Mouse (Mus musculus) neural tube, embryonic 12.5 days (tissue): ENCODE data around the gene Kifc3. TPM values are rescaled to one million over a fixed set of nuclear protein-coding genes. Genes with fewer than 3 reads are reported as not detected.
"Not testable (repeated sequence)": the region's sequence is repeated elsewhere in the genome, so short reads cannot be mapped to it uniquely, and the experiment has no call there.

Source experiments
- ATAC-seq: fragments of 200-750 bp; cut with Nextera tagmentation; 2 replicates; pipeline ENCODE4 v1.8.0; 2017; ENCODE audit warnings: low read depth, mild to moderate bottlenecking, moderate TSS enrichment, moderate library complexity; ENCODE audit not compliant: low FRiP score
- H3K27ac ChIP-seq: fragments of 300-500 bp; sonication (generic); 2 replicates; pipeline ENCODE4 v1.5.1; 2016
- H3K27me3 ChIP-seq: fragments of 300-500 bp; sonication (generic); replicated peaks from 2 replicates; pipeline ENCODE4 v1.6.1; 2016; ENCODE audit warnings: mild to moderate bottlenecking
- H3K36me3 ChIP-seq: fragments of 300-500 bp; sonication (generic); 2 replicates; pipeline ENCODE4 v1.6.1; 2016; ENCODE audit warnings: mild to moderate bottlenecking
- H3K4me1 ChIP-seq: fragments of 300-500 bp; sonication (generic); 2 replicates; pipeline ENCODE4 v1.6.1; 2016
- H3K4me2 ChIP-seq: fragments of 300-500 bp; sonication (generic); replicated peaks from 2 replicates; pipeline ENCODE4 v1.6.1; 2016; ENCODE audit warnings: mild to moderate bottlenecking
- H3K4me3 ChIP-seq: fragments of 300-500 bp; sonication (generic); 2 replicates; pipeline ENCODE4 v1.5.1; 2016
- H3K9ac ChIP-seq: fragments of 300-500 bp; sonication (generic); 2 replicates; pipeline ENCODE4 v1.6.1; 2016; ENCODE audit warnings: mild to moderate bottlenecking
- H3K9me3 ChIP-seq: fragments of 300-500 bp; sonication (generic); 2 replicates; pipeline ENCODE4 v1.6.1; 2016; ENCODE audit warnings: mild to moderate bottlenecking
- WGBS: fragments of 180-500 bp; shearing (Covaris S2); methylation state at CpG from one replicate; pipeline ENCODE4 v1.1.7; 2016; 5-methylcytosine and 5-hydroxymethylcytosine counted together
- polyA plus RNA-seq: library from polyadenylated mRNA; unstranded; fragments of >200 nt; fragmentation: Nextera tagmentation; extraction: Ambion mirVana; gene quantifications from 2 replicates; pipeline ENCODE4 v1.2.1, GENCODE M21; 2016

The Kifc3 gene
- polyA plus RNA-seq, 1 experiment from 2014 or later: 15.0 TPM

DNA sequence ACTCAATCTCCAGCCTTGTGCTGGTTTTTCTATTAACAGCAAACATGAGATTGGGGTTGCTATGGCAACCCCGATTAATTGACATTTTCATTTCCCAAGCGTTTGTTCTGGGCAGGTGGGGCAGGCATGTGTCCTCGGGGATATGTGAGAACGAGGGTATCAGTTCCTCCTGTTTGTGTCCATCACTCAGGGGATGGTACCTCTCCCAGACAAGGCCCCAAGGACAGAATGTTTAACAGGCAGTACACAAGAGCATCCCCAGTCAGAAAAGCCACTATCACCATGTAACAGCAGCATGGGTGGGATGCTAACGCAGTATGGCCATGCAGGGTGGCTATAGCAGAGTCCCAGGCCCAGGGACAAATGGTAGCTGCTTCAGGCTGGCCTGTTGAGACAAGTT, 27.3 kb downstream of the Kifc3 start:
- WGBS: 53% methylated on average over 5 of the region's 5 CpGs
- Histone ChIP-seq H3K36me3 (no peaks in the 10 kb centered on the region), H3K4me1 (peaks cover 12% of the 10 kb centered on the region; the same call in 1 of the 2 replicates), H3K4me2 (no peak overlapping the region), H3K4me3 (no peak overlapping the region), H3K9me3 (no peaks in the 10 kb centered on the region), H3K27ac (peak overlapping the region; percentile 50; the same call in 1 of the 2 replicates), H3K27me3 (no peaks in the 10 kb centered on the region), H3K9ac (no peak overlapping the region)
- ATAC-seq: peak; percentile 44; the same call in 1 of the 2 replicates

DNA sequence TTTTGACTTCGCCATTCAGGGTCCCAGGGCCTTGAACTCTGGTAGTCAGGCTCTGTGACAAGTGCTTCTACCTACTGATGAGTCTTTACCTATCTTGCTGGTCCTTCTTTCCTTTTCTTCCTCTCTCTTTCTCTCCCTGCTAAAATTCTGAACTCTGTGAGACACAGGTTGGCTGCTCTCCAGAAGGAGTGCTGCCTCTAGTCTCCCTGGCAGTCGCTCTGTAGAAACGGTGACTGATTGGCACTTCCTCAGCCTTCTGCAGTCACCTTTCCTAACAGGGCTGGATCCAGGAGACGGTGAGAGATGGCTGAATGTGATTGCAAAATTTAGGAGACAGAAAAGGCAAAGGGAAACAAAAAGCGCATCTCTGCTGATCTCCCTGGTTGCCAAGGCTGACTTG, 30.2 kb downstream of the Kifc3 start:
- Histone ChIP-seq H3K4me1 (peaks cover 12% of the 10 kb centered on the region), H3K36me3 (no peaks in the 10 kb centered on the region), H3K4me3 (no peak overlapping the region), H3K27me3 (no peaks in the 10 kb centered on the region), H3K9ac (no peak overlapping the region), H3K9me3 (no peaks in the 10 kb centered on the region), H3K4me2 (no peak overlapping the region), H3K27ac (no peak overlapping the region)
- no peak for ATAC-seq
- 82% methylated on average over 5 of the region's 5 CpGs for WGBS

DNA sequence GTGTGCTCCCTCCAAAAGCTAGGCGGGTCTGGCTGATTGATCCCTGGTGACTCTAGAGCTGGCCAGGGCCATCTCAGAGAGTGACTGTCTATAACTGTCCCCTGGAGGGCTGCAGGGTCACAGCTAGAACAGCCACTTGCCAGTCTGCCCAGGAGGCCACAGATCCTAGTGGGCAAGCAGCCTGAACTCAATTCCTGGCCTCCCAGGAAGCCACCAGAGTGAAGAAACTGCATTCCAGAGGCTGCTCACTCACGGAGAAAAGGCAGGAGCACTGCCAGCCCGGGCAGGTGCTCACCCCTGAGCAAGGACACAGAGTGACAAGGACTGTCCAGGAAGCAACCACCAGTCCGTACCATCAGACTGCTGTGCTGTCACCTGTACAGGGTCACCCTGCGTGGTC, 34.9 kb downstream of the Kifc3 start:
- no peak overlapping the region for H3K9ac ChIP-seq
- no peaks in the 10 kb centered on the region; the same call in none of the 2 replicates for H3K4me1 ChIP-seq
- H3K27me3 ChIP-seq: no peaks in the 10 kb centered on the region
- no peak overlapping the region for H3K27ac ChIP-seq
- ATAC-seq: no peak
- no peaks in the 10 kb centered on the region for H3K36me3 ChIP-seq
- WGBS: 69% methylated on average over 5 of the region's 5 CpGs
- H3K4me2 ChIP-seq: no peak overlapping the region
- no peak overlapping the region for H3K4me3 ChIP-seq
- H3K9me3 ChIP-seq: no peaks in the 10 kb centered on the region

DNA sequence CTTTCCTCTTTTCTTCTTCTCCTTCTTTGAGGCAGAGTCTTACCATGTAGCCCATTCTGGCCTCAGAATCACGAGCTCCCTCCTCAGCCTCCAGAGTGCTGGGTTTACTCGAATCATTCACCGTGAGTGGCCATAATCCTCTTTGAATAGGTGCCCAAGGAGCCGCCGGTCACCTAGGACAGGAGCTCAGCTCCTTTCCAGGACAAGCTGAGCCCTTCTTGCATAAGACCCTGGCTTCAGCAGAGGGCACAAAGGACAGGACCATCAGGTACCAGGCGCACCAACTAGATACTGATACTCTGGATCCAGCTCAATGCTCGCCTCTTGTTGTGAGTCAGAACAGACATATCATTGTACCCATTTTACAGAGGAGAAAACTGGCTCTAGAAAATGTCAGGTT, 36.2 kb downstream of the Kifc3 start:
- no peaks in the 10 kb centered on the region; the same call in none of the 2 replicates for H3K4me1 ChIP-seq
- ATAC-seq: no peak
- 84% methylated on average over 7 of the region's 7 CpGs for WGBS
- no peaks in the 10 kb centered on the region for H3K27me3 ChIP-seq
- H3K36me3 ChIP-seq: no peaks in the 10 kb centered on the region
- H3K4me2 ChIP-seq: no peak overlapping the region
- H3K4me3 ChIP-seq: no peak overlapping the region
- no peak overlapping the region for H3K27ac ChIP-seq
- H3K9ac ChIP-seq: no peak overlapping the region
- no peaks in the 10 kb centered on the region for H3K9me3 ChIP-seq

DNA sequence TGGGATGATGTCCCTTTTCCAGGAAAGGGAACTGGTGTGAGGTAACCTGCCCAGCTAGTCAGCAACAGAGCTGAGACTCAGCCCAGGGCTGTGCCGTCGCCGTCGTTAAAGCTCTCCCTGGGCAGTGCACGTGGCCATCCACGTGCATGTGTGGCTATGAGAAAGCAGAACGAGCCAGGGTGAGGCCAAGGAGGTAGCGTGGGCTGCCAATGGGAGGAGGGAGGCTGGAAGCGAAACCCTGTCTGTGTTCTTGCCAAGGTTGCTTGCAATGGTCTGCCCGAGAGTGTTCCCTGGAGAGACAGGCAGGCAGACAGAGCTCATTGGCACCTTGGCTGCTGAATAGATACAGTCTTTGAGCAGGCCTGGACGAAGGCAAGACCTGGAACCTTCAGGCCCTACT, 36.7 kb downstream of the Kifc3 start:
- H3K9ac ChIP-seq: no peak overlapping the region
- ATAC-seq: no peak
- 75% methylated on average over 11 of the region's 11 CpGs for WGBS
- no peak overlapping the region for H3K27ac ChIP-seq
- H3K4me2 ChIP-seq: no peak overlapping the region
- H3K4me3 ChIP-seq: no peak overlapping the region
- H3K27me3 ChIP-seq: no peaks in the 10 kb centered on the region
- no peaks in the 10 kb centered on the region; the same call in none of the 2 replicates for H3K4me1 ChIP-seq
- H3K9me3 ChIP-seq: no peaks in the 10 kb centered on the region
- no peaks in the 10 kb centered on the region for H3K36me3 ChIP-seq

DNA sequence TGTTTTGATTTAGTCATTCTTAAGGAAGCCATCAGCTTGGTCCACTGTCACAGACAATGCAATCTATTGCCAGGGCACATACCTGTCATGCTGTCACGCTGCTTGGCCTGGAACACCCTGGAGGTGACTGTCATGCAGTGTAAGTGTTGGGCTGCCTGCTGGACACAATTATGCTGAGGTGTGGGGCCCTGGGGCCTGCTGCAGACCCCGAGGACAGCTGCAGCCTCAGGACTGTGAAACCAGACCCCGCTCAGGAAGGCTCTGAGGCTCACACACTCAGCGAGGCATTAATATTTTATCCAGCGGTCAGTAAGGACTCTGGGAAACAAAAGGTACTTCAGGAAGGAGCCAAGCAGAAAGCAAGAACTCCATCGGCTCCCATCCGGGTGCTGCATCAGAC, 38.1 kb downstream of the Kifc3 start:
- Histone ChIP-seq H3K9ac (no peak overlapping the region), H3K36me3 (no peaks in the 10 kb centered on the region), H3K9me3 (no peaks in the 10 kb centered on the region), H3K4me2 (no peak overlapping the region), H3K4me3 (no peak overlapping the region), H3K4me1 (no peaks in the 10 kb centered on the region; the same call in 1 of the 2 replicates), H3K27me3 (no peaks in the 10 kb centered on the region), H3K27ac (no peak overlapping the region)
- WGBS: 50% methylated on average over 7 of the region's 7 CpGs
- no peak for ATAC-seq

DNA sequence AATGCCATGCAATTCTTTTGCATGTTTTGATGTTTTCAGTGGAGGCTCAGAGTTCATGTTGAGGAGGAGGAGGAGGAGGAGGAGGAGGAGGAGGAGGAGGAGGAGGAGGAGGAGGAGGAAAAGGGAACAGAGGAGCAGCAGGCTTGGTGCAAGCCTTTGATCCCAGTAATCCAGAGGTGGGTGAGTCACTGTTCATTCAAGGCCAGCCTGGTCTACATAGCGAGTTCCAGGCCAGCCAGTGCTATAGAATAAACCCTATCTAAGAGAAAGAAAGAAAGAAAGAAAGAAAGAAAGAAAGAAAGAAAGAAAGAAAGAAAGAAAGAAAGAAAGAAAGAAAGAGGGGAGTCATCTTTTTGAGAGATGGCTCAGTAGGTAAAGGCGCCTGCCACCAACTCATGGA, 38.6 kb downstream of the Kifc3 start:
- not testable (repeated sequence) for H3K4me2 ChIP-seq, H3K36me3 ChIP-seq
- WGBS: 78% methylated on average over 2 of the region's 2 CpGs

DNA sequence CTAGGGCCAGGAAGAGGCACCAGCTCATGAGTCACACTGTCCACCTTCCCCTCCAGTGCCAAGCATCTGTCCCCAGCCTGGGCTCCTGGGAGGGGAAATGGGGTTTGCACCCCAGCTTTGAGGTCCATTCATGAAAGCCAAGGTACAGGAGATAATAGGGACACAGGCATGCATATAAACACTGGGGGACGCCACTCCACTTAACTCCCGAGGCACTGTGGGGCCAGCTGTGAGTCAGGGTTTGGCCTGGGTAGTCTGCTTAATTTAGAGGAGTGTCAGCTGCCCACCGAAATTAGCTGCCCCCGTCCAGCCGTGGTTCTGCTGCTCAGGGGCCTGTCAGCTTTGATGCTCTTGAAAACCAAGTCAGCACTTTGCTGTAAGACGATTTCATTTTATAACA, 39.8 kb downstream of the Kifc3 start:
- Histone ChIP-seq H3K9ac (no peak overlapping the region), H3K4me3 (no peak overlapping the region), H3K27me3 (no peaks in the 10 kb centered on the region), H3K9me3 (no peaks in the 10 kb centered on the region), H3K4me1 (no peaks in the 10 kb centered on the region; the same call in 1 of the 2 replicates), H3K36me3 (no peaks in the 10 kb centered on the region), H3K4me2 (no peak overlapping the region), H3K27ac (no peak overlapping the region)
- ATAC-seq: no peak
- 55% methylated on average over 6 of the region's 6 CpGs for WGBS

More for the DNA sequence above, 38.6 kb downstream of the Kifc3 start:
- H3K4me1 ChIP-seq, H3K9ac ChIP-seq, H3K27ac ChIP-seq, H3K4me3 ChIP-seq, ATAC-seq, H3K27me3 ChIP-seq, H3K9me3 ChIP-seq: not testable (repeated sequence)

DNA sequence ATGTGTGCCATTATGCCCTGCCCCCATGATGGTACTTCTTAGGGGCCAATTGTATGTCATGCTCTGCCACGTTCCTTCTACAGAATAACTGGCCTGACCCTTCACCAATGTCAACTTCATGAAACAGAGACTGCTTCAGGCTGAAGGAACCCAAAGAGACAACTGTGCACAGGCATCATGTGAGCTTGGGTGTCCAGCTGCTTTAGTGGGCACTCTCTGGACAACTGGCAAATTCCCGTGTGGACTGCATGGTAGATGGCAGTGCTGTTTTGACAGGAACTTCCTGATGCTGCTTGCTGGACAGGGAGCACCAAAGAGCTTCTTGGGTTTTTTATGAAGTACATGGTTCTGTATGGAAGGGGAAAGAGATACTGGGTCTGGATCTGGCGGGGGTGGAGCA, 43.3 kb downstream of the Kifc3 start:
- ATAC-seq: no peak
- no peaks in the 10 kb centered on the region for H3K9me3 ChIP-seq
- no peaks in the 10 kb centered on the region for H3K36me3 ChIP-seq
- H3K27ac ChIP-seq: no peak overlapping the region
- H3K4me2 ChIP-seq: no peak overlapping the region
- 75% methylated on average over 3 of the region's 3 CpGs for WGBS
- no peaks in the 10 kb centered on the region for H3K27me3 ChIP-seq
- H3K9ac ChIP-seq: no peak overlapping the region
- H3K4me1 ChIP-seq: no peaks in the 10 kb centered on the region
- no peak overlapping the region for H3K4me3 ChIP-seq

DNA sequence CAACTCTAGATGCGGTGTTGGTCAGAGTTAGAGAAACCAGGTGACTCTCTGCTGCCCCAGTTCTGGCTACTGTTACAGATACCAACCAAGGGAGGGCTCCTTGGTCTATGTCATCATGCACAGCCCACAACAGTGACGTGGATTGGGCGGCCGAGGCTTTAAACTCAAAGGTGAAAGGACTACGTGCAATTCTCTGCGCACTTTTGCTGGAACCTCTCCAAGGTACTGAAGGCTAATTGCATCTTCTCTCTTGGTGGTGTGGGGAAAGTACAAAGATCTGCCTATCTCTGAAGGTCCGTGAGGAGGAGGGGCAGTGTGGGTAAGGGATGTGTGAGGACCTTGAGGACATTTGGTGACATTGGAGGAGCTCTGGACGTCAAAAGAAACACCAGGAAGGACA, 44.0 kb downstream of the Kifc3 start:
- no peak overlapping the region for H3K9ac ChIP-seq
- no peak overlapping the region for H3K27ac ChIP-seq
- no peak for ATAC-seq
- H3K27me3 ChIP-seq: no peaks in the 10 kb centered on the region
- no peaks in the 10 kb centered on the region for H3K9me3 ChIP-seq
- H3K4me1 ChIP-seq: no peaks in the 10 kb centered on the region
- no peak overlapping the region for H3K4me2 ChIP-seq
- WGBS: 82% methylated on average over 8 of the region's 8 CpGs
- no peak overlapping the region for H3K4me3 ChIP-seq
- H3K36me3 ChIP-seq: no peaks in the 10 kb centered on the region

DNA sequence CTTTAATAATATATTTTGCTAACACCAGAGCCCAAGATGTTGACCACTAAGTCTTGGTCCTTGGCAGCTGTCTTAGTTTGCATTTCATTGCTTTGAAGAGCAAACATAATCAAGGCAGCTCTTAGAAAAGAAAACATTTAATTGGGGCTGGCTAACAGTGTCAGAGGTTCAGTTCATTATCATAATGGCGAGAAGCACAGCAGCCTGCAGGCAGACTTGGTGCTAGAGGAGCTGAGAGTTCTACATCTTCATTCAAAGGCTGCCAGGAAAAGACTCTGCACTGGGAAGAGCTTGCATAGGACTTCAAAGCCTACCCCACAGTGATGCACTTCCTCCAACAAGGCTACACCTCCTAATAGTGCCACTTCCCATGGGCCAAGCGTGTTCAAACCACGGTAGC, 45.5 kb downstream of the Kifc3 start:
- no peaks in the 10 kb centered on the region for H3K4me1 ChIP-seq
- no peak overlapping the region for H3K4me2 ChIP-seq
- no peak for ATAC-seq
- no peak overlapping the region for H3K4me3 ChIP-seq
- no peaks in the 10 kb centered on the region for H3K36me3 ChIP-seq
- no peaks in the 10 kb centered on the region for H3K27me3 ChIP-seq
- 69% methylated on average over 3 of the region's 3 CpGs for WGBS
- no peaks in the 10 kb centered on the region for H3K9me3 ChIP-seq
- H3K27ac ChIP-seq: no peak overlapping the region
- H3K9ac ChIP-seq: no peak overlapping the region

DNA sequence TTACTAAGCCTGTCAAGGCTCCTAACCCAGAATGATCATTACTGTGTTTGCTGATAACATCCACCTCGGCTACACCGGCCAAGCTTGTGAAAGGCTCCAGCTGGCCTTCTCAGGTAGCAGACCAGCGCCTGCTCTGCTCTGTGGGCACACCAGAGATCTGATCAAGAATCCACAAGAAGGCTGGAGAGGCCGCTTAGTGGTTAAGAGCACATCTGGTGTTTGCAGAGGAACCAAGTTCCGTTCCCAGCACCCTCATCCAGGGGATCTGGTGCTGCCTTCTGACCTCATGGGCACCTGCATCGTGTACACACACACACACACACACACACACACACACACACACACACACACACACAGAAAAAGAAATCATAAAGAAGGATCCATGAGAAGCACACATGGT, 46.5 kb downstream of the Kifc3 start:
- H3K27me3 ChIP-seq: no peaks in the 10 kb centered on the region
- H3K4me2 ChIP-seq: no peak overlapping the region
- no peaks in the 10 kb centered on the region for H3K4me1 ChIP-seq
- H3K4me3 ChIP-seq: no peak overlapping the region
- no peaks in the 10 kb centered on the region for H3K36me3 ChIP-seq
- no peak overlapping the region for H3K9ac ChIP-seq
- 89% methylated on average over 6 of the region's 6 CpGs for WGBS
- ATAC-seq: no peak
- H3K9me3 ChIP-seq: no peaks in the 10 kb centered on the region
- no peak overlapping the region for H3K27ac ChIP-seq

DNA sequence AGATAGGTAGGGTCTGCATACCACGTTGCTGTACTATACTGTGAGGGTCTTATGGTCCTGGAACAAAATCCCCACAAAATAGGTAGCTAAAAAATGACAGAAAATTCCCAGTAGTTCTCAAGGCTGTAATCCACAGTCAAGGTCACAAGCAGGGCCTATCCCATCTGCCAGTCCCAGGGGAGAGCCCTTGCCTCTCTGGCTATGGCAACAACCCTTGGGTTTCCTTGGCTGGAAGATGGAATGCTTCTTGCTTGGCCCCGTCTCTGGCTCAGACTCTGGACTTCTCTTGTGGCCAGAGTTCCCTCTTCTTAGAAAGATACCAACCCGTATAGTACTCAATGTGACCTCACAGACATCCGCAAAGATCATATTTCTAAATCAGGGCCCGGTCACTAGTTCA, 47.3 kb downstream of the Kifc3 start:
- Histone ChIP-seq H3K9me3 (no peaks in the 10 kb centered on the region), H3K4me3 (no peak overlapping the region), H3K36me3 (no peaks in the 10 kb centered on the region), H3K27me3 (no peaks in the 10 kb centered on the region), H3K9ac (no peak overlapping the region), H3K4me2 (no peak overlapping the region), H3K4me1 (no peaks in the 10 kb centered on the region), H3K27ac (no peak overlapping the region)
- ATAC-seq: no peak
- WGBS: 88% methylated on average over 5 of the region's 5 CpGs
